Mouse (Mus musculus) spleen, postnatal 14 days (tissue): ENCODE results near the gene Fate1.
"Not testable (repeated sequence)": the region's sequence is repeated elsewhere in the genome, so short reads cannot be mapped to it uniquely, and the experiment has no call there.

Source experiments
- DNase-seq, 2 experiments: peaks; one replicate each; pipeline ENCODE4 v3.0.0; 2021 to 2022; ENCODE audit warnings: low spot score in 2 of 2

Fate1 gene

DNA sequence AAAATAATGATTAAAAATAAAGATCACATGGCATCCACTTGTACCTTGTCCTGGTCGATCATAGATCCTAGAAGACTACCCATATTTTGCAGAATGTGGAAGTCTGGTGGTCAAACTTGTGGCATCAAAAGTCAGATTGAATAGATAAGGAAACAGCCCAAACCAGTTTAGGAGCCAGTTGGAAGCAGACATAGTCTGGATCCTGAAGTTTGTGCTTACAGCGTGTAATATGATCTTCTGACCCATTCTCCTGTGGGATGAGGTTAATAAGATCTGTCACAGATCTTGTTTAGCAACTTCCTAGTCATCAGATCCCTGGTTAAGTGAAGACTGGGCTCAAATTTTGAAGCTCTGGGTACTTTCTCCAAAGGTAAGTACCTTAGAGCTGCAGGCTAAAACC lies at the start of gene Fate1:
Gene Fate1 (plus strand): TSS at position 301 of the 400 bp plus-strand sequence.
- no peak for DNase-seq

DNA sequence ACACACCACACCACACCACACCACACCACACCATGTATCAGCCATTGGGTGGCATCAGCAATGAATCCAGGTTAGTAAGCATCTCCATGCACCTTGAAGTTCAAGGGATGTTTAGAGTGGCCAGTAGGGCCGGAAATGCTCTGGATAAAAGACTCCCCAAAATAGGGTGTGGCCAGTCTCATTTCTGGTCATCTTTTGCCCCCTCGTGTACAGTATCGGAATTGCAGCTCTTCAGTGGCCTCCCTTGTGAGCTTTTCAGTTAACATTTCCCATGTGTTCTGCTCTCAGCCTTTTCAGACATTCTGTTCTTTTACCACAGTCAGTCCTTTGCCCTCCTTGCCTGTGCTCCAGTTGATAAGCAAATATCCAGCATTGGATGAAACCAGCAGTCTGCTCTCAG lies 26.2 kb upstream of the Fate1 start:
- DNase-seq = peak in 1 of 2 experiments; percentile 4

DNA sequence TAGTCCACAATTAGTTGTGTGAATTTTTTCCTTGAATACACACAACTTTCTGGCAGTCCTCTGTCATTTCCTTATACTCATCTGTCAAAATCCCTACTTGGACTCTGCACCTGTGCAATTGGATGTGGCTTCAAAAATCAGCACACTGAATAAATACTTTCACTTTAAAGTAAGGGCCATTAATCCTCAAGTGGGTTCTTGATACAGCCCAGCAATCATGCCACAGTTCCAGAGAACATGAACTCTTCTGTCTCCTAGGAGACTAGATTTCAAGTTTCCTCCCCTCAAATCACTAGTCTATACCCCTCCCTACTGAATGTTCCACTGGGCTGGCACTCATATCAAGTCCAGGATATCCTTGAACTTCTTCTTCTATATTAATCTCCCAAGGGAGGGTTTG lies 14.4 kb upstream of the Fate1 start:
- no peak for DNase-seq

DNA sequence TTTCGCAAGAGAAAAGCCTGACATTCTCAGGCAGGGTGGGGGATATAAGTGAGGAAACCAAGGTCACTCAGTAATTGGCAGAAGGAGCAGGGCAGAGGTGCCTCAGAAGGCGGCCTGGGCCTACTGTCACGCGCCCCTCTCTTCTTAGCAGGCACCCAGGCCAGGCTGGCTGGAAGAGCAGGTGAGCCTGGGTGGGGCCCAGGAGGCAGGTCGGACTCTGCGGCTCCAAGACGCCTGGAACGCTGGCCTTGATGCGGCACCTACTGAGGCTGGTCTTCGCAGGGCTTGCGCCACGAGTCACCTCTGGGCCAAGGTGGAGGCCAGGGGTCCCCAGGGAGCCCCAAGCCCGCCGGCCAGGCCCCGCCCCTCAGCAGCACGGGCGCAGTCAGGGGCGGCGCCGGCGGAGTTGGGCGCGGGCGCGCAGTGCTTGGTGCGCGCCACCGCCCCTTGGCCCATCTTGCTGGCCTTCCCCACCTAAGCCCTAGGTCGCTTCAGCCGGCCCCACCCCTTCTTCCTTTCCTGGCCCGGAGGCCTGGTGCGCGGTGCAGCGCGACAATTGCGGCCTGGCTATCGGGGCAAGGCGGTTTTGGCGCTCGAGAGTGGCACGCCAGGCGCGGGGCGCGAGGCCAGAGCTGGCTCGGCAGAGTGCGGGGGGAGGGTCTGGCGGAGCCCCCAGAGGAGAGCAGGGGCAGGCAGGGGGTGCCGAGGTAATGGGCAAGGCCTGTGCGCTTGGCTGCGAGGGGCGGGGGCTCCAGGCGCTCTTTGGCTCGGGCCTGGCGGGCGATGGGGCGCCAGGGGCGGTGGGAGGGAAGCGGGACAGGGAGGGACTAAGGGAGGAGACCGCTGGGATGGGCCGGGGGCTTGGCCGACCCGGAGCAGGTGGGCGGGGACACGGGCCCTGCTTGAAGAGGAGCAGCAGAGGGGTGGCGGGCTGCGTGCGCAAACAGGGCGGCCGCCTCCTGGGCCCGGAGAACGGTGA lies 10.4 kb upstream of the Fate1 start, which contains the start of gene Prrg3:
Gene Prrg3 (plus strand): TSS at position 552 of the 979 bp plus-strand sequence.
- no peak for DNase-seq

DNA sequence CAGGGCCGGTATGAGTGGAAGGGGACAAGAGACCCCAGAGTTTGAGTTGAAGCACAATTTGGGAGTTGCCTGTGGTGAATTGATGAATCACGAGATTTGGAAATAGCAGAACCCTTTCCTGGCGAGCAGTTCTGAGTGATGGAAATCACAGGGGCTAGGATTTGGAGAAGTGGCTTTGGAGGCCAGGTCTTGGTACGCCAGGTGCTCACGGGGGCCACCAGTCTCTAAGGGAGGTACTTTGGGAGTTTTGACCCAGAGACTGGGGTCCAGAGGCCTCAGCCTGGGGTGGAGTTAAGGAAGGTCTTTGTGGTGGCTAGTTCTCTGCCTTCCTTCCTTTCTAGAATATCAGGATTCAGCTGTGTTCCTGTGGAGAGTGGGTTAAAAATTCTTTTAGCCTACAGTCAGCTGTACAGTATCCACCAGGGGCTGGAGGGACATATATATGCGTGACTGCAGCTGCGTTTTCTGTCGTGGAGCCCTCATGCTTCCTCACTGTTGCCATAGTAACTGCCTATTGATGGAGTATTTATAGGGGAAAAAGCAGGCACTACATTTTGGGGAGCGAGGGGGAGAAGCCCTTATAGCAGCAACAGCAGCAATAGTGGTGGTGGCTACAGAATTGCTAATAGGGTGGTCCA lies 9.4 kb upstream of the Fate1 start:
- DNase-seq = no peak

DNA sequence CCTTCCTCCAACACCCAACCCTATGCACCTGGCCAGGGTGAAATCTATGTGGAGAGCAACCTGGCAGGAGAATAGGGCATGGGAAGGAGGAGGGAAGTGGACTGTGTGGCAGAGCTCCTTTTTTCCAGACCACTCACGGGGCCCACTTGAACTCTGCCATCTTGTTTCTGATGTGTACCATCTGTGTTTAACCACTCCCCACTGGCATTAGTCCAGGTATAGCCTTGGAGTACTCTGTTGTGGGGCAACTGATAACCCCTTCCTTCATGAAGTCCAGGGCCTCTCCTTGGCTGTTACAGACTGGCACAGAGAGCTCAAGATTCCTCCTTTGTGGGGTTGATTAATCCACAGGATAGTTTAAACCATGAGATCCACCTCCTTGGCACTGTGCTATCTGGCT lies 4.6 kb upstream of the Fate1 start:
- DNase-seq = no peak

DNA sequence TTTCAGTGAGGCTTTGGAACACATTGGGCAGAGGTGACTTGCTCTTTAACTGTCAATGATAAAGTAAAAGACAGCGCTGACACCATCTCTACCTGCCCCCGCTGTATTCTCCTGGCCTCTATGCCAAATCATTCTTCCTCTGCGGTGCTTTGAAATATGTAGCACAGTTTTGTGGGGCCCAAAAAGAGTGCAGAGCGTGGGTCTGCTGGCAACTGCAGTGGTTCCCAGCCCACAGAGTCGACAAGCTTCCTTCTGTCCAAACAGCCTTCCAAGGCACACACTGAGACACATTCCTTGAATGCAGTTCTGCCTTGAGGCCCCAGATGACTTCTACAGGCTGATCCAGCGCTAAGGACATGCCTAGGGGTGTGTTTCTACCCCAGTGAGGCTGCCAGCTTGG lies 4.0 kb upstream of the Fate1 start:
- no peak for DNase-seq

DNA sequence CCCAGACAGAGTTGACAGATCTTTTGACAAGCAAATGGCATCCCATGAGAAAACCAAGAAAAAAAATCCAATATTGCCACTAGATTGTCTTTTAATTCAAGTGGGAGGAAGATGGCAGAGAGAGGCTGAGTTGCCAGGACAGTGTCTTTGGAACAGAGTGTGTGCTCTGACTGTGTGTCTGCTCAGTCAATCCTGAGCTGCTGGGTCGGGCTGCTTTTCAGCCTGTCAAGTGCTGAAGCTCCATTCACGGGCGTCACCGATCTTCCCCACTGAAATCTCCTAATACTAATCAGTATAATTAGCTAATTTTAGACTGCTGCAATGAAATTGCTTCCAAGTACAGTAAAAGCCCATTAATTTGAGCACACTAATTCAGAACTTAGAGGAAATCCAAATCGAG lies 1.5 kb upstream of the Fate1 start:
- DNase-seq = no peak

DNA sequence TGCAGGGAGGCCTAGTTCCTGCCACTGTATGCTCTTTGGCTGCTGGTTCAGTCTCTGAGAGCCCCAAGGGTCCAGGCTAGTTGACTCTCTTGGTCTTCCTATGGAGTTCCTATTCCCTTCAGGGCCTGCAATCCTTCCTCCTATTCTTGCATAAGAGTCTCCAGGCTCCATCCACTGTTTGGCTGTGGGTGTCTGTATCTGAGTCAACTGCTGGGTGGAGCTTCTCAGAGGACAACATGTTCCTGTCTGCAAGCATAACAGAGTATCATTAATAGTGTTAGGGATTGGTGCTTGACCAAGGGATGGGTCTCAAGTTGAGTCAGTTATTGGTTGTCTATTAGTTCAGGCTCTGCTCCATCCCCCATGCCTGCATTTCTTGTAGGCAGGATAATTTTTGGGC lies 4.9 kb downstream of the Fate1 start:
- DNase-seq = not testable (repeated sequence)

DNA sequence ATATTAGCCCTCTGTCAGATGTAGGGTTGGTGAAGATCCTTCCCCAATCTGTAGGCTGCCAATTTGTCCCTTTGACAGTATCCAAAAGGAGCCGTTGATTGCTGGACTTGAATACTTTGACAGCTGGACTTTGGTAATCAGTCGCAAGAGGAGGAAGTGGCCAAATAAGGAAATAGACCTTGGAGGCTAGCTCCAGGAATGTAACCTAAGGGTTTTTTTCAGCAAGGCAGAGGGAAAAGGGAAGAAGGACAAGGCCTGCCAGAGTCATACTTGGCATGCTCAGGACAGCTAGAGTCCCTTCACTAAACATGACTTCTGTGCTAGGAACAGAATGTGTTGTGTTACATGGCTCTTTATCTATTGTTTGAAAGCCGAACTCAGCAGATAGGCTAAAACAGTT lies 7.7 kb downstream of the Fate1 start:
- no peak for DNase-seq

DNA sequence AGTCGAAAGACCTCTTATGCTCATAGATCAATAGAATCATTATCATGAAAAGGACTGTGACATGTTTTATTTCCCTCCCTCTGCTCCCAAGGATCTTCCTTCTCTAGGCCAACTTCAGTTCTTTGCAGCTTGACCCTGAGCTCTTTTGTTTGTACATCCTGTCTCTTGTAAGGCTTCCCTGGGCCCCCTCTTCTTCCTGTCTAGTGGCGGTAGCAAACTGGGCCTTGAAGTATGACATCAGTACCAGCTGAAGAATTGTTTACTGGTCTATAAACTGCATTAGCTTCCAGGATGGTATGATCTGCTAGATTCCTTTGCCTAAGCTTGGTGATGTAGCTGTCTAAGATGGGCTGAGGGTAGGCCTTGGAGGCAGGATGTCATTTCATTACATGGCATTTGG lies 8.5 kb downstream of the Fate1 start:
- DNase-seq = no peak

DNA sequence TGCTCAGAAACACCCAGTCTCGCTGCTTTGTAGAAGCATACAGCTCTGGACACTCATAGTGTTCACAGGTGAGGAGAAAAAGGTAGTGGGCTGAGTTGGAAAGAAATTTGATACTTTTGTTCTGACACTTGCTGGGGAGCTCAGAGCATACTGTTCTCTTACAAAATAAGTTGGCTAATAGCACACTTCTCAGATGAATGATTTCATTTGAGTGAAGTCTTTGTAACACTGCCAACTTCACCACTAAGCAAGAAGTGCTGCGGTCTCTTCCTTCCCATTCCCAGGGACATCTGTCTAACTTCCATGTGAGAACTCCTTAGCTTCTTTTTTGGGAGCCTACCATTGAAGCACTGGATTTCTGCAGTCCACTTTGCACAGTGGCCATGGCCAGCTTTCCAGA lies 10.4 kb downstream of the Fate1 start:
- no peak for DNase-seq

DNA sequence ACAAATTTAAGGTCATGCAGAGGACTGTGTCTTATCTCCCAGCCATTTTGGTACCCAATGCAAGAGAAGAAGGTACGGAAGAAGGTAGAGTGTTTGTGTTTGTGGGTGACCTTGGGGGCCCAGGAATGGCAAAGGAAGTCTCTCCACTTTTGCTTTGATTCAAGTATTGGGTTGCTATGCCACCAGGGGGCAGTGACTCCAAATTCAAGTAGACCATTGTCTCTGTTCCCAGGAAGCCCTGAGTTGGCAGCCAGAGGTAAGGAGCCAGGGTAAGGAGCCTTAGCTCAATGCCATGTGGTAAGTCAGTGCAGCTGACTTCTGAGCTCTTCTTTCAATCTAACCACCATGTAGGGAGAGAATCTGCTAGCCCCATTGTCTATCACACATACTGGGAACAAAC lies 11.0 kb downstream of the Fate1 start:
- DNase-seq = no peak

DNA sequence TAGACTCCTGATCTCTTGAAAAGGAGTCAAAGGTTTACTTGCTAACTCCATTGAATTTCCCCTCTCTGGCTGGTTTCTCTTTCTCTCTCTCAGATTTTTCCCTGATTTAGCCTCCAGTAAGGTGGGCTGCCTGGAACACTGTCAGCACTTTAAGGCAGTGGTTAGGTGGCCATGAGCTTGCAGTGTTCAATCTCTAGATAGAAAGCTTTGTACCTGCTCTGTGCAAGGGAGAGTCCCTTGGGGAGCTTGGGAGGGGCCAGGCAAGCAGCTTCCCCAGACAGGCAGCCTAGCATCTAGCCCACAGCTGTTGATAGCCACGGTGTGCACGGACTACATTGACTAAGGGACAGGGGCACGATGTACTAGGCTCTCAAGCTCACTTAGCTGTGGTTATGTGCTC lies 18.8 kb downstream of the Fate1 start, which contains the start of gene Cnga2:
Gene Cnga2 (plus strand): TSS at position 301 of the 400 bp plus-strand sequence.
- DNase-seq = no peak

DNA sequence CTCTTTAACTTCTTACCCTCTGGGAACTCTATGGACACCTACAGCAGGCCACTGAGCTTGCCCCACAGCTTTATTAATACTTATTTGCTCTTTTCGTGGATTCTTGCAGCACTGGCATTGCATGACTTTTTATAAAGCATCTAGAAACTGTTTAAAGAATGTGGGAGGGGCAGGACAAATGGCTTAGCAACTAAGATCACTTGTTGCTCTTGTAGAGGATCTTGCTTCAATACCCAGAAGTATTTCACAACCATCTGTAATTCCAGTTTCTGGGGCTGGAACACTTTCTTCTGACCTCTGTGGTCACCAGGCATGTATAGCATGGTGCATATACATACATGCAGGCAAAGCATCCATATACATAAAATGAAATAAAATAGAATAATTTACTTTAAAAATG lies 23.2 kb downstream of the Fate1 start:
- no peak for DNase-seq

DNA sequence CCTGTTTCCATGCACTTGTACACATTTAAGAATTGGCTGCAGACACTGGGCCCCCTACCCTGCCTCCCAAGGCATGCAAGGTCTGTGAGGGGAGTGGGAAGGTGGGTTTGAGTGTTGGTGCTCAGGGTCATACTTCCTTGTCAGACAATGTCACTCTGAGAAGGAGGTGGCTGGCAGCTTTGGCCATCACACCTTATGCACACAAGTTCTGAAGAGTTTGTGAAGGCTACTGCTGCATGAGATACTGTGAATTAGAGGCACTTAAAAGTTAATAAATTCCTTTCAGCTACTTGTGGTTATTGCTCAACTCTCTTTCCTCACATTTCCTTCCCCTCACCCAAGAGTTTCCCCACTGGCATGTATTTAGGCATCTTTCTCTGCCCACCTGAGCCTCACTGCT lies 37.1 kb downstream of the Fate1 start:
- no peak for DNase-seq

DNA sequence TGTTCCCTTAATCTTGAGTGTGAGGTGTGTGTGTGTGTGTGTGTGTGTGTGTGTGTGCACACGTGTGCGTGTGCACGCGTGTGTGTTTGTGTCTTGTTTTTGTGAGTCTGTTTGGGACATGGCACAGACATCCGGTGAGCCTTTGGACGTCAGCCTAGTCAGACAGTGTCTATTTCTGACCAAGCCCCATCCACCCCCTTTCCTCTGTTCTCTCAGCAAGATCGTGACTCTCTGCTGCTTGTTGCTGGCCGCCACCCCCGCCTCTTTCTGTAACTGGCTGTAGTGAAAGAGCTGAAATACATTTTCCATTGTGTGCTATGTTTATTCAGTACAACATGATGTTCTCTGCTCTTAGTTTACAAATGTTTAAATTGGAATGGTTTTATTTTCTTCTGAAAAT lies 39.5 kb downstream of the Fate1 start:
- DNase-seq = no peak

DNA sequence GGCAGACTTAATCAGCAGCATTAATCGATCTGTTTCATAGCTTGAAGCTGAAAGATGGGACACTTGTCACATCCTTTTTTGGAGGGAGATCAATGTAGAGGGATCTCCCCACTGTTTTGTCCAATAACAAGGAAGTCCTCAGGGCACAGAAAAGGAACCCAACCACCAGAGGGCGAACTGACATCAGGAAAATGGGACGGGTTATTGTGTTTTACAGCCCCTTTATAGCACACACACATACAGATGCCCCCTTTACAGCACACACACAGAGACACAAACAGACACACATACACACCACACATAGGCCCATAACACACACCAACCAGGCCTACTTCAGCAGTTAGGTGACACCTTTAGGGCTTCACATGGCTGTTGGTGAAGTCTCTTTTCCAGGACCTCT lies 40.0 kb downstream of the Fate1 start:
- DNase-seq = no peak

DNA sequence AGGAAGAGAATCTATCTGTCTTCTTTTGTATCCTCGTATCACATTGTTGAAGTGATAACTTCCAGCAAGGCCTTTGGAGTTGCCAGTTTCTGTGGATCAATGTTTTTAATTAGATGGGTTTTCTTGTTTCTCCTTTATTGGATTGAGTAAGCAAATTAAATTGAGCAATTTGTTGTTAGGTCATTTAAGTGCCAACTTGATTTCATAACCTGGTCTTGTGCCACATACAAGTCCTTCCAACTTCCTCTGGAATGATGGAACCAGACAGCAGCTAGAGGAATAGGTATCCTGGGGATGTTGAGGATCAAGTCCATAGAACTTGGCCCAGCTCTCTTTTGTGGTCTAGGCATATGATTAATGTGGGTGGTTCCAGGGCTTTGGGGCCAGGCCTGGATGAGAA lies 49.5 kb downstream of the Fate1 start:
- no peak for DNase-seq

DNA sequence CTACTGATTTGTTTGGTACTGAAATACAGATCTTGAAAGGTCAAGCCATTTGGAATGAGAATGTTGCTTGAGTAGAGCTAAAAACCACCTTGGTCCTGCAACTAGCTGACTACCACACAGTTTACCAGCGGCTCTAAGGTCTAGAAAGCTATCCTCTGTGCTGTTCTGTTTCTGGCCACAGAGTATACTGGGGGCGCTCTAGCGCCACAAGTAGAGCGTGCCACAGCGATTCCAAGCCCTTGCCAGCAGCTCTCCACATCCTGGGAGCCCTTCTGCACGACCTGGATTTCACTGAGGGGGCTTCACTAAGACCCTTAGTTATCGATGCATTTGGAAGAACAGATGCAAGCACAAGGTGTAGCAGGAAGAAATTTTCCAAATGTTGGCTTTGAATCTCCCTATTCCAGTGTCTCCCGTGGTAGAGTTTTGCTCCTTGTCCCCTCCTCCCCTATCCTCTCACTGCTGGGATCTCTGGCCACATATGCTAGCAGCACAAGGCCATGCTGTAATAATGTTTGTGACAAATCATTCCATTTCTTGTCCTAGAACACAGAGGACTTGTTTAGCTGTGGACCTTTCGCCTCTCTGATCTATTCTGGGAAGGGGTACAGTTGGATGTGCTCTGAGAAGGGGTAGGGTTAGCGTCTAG lies 50.1 kb downstream of the Fate1 start:
- no peak for DNase-seq

DNA sequence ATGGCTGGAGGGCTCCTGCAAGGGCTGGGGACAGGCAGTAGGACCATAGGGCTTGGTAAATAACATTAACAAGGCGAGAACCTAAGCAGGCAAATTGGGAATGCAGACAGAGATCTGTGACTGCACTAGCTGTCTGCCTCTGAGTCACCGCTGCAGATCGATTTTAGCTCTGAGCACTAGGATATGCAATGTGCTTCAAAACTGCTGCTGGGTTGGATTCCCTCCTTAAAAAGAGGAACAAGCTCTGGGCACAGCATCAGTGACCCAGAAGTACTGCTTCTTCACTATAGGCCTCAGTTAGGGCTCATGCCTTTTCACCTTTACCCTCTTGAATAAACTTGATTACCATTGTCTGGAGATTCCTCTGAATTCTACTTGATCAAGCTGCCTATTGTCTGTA lies 50.8 kb downstream of the Fate1 start:
- no peak for DNase-seq
